Mouse (Mus musculus): ENCODE data around the gene Ntsr1. TPM values are rescaled to one million over a fixed set of nuclear protein-coding genes. Genes with fewer than 3 reads are reported as not detected.
A peak's percentile ranks its signal among the peaks of the same experiment; 100 is the strongest.

Gene Ntsr1
- polyA plus RNA-seq, 1 experiment from 2014 or later: 0.05 TPM

DNA sequence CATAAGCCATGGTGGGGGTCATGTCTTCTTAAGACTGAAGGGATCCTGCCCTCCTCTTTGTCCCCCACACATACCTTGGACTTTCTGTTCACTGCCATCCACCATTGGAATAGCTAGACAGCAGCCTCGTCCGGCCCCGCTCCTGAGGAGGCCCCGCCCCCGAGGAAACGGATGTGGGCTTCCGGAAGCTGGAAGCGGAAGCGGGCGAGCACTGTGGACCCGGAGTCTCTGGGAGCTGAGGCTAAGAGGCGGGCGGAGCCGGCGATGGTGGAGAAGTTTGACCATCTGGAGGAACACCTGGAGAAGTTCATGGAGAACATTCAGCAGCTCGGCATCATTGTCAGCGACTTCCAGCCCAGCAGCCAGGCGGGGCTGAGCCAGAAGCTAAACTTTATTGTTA lies 45.3 kb downstream of the Ntsr1 start:
- TF ChIP-seq EP300 (IDR thresholded peaks at IDR 0.05): no peak
- no peak for TF ChIP-seq CTCF (IDR thresholded peaks at IDR 0.05)
- no peak overlapping the region for H3K4me2 ChIP-seq (replicated peaks; ENCODE audit: low read depth, low read length)
- ATAC-seq: no peak

GRCm38 (mm10) chr2:180547384-180548106 lies 47.8 kb downstream of the Ntsr1 start:
- TF ChIP-seq CTCF (IDR thresholded peaks at IDR 0.05) (no peak), EP300 (IDR thresholded peaks at IDR 0.05) (no peak)
- Histone ChIP-seq H3K4me3 (ENCODE audit: low read depth, low read length) (no peak overlapping the region), H3K9ac (replicated peaks; ENCODE audit: low read depth) (no peak overlapping the region), H3K36me3 (ENCODE audit: insufficient read depth, low read length) (no peaks in the 10 kb centered on the region), H3K9me3 (ENCODE audit: low read length) (no peaks in the 10 kb centered on the region), H3K4me2 (replicated peaks; ENCODE audit: low read depth, low read length) (no peak overlapping the region), H3K27ac (ENCODE audit: low read length) (no peak overlapping the region), H3K27me3 (replicated peaks; ENCODE audit: insufficient read depth, low read length) (no peaks in the 10 kb centered on the region), H3K4me1 (ENCODE audit: insufficient read depth, low read depth, low read length) (no peaks in the 10 kb centered on the region)
- DNase-seq (ENCODE audit: low spot score) (no peak), ATAC-seq (no peak)
- WGBS: 12% methylated on average over 8 of the region's 8 CpGs

More for the DNA sequence above, 45.3 kb downstream of the Ntsr1 start:
- Histone ChIP-seq H3K27ac (ENCODE audit: low read length) (no peak overlapping the region), H3K9me3 (ENCODE audit: low read length) (no peaks in the 10 kb centered on the region), H3K27me3 (replicated peaks; ENCODE audit: insufficient read depth, low read length) (no peaks in the 10 kb centered on the region), H3K36me3 (ENCODE audit: insufficient read depth, low read length) (no peaks in the 10 kb centered on the region), H3K4me1 (ENCODE audit: insufficient read depth, low read depth, low read length) (no peaks in the 10 kb centered on the region), H3K9ac (replicated peaks; ENCODE audit: low read depth) (no peak overlapping the region), H3K4me3 (ENCODE audit: low read depth, low read length) (no peak overlapping the region)
- WGBS: 75% methylated on average over 15 of the region's 18 CpGs
- DNase-seq (ENCODE audit: low spot score): no peak

DNA sequence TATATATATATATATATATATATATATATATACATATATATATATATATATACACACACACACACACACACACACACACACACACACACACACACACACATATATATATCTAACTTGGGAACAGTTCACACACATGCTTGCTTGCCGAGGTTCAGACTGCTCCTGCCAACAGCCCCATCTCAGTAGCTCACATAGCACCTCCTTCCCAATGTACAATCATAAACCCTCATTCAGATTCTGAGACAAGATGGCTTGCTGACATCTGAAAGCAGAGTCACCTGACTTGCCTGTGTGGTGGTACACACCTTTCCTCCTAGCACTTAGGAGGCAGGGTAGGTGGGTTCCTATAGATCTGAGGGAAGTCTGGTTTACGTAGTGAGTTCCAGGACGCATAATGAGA lies 52.6 kb downstream of the Ntsr1 start:
- no peaks in the 10 kb centered on the region for H3K4me1 ChIP-seq (ENCODE audit: insufficient read depth, low read depth, low read length)
- 62% methylated on average over 3 of the region's 3 CpGs for WGBS
- H3K36me3 ChIP-seq (ENCODE audit: insufficient read depth, low read length): no peaks in the 10 kb centered on the region
- no peaks in the 10 kb centered on the region for H3K27me3 ChIP-seq (replicated peaks; ENCODE audit: insufficient read depth, low read length)
- H3K27ac ChIP-seq (ENCODE audit: low read length): no peak overlapping the region
- H3K9ac ChIP-seq (replicated peaks; ENCODE audit: low read depth): no peak overlapping the region
- no peaks in the 10 kb centered on the region for H3K9me3 ChIP-seq (ENCODE audit: low read length)
- TF ChIP-seq CTCF (IDR thresholded peaks at IDR 0.05) (no peak), EP300 (IDR thresholded peaks at IDR 0.05) (no peak)
- no peak overlapping the region for H3K4me3 ChIP-seq (ENCODE audit: low read depth, low read length)
- DNase-seq (ENCODE audit: low spot score) (no peak), ATAC-seq (no peak)
- H3K4me2 ChIP-seq (replicated peaks; ENCODE audit: low read depth, low read length): no peak overlapping the region

DNA sequence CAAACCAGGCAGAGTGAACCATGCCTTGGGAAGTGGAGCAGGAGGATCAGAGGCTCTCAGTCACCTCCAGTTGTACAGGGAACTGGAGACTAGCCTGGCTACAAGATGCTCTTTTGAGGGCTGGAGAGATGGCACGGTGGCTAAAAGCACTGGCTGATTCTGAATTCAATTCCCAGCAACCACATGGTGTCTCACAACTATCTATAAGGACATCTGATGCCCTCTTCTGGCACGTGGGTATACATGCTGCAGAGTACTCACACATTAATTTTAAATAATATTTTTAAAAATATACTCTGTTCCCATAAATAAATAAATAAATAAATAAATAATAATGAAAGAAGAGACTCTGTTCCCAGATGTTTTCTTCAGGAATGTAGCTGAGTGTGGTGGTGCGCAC lies 55.4 kb downstream of the Ntsr1 start:
- TF ChIP-seq EP300 (IDR thresholded peaks at IDR 0.05) (no peak), CTCF (IDR thresholded peaks at IDR 0.05) (peak; percentile 35)
- H3K9me3 ChIP-seq (ENCODE audit: low read length): no peaks in the 10 kb centered on the region
- no peaks in the 10 kb centered on the region for H3K36me3 ChIP-seq (ENCODE audit: insufficient read depth, low read length)
- H3K9ac ChIP-seq (replicated peaks; ENCODE audit: low read depth): no peak overlapping the region
- no peak overlapping the region for H3K4me3 ChIP-seq (ENCODE audit: low read depth, low read length)
- no peaks in the 10 kb centered on the region for H3K27me3 ChIP-seq (replicated peaks; ENCODE audit: insufficient read depth, low read length)
- no peak overlapping the region for H3K27ac ChIP-seq (ENCODE audit: low read length)
- ATAC-seq (no peak), DNase-seq (ENCODE audit: low spot score) (no peak)
- no peaks in the 10 kb centered on the region for H3K4me1 ChIP-seq (ENCODE audit: insufficient read depth, low read depth, low read length)
- H3K4me2 ChIP-seq (replicated peaks; ENCODE audit: low read depth, low read length): no peak overlapping the region
- WGBS: 52% methylated on average over 3 of the region's 3 CpGs

DNA sequence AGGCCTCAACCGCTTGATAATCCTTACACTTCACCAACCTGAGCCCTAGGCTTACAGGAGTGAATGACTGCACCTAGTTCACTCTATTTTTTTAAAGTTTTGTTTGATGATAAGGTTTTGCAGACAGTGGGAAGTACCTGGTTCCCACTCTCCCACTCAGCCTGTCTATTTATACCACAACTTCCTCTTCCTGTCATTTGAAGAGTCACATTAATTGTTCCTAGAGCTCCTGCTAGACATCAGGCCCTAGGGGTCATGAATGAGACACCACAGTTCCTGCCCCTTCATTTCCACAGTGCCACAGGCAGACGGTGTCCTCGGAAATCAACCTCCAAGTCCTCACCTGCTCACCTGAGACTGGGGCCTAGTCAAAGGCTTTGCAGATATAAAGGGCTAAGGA lies 56.7 kb downstream of the Ntsr1 start:
- ATAC-seq: no peak
- H3K9ac ChIP-seq (replicated peaks; ENCODE audit: low read depth): no peak overlapping the region
- H3K9me3 ChIP-seq (ENCODE audit: low read length): no peaks in the 10 kb centered on the region
- H3K4me1 ChIP-seq (ENCODE audit: insufficient read depth, low read depth, low read length): no peaks in the 10 kb centered on the region
- DNase-seq (ENCODE audit: low spot score): no peak
- WGBS: 52% methylated on average over 3 of the region's 3 CpGs
- TF ChIP-seq CTCF (IDR thresholded peaks at IDR 0.05): no peak
- TF ChIP-seq EP300 (IDR thresholded peaks at IDR 0.05): no peak
- no peak overlapping the region for H3K4me3 ChIP-seq (ENCODE audit: low read depth, low read length)
- H3K27me3 ChIP-seq (replicated peaks; ENCODE audit: insufficient read depth, low read length): no peaks in the 10 kb centered on the region
- H3K36me3 ChIP-seq (ENCODE audit: insufficient read depth, low read length): no peaks in the 10 kb centered on the region
- H3K4me2 ChIP-seq (replicated peaks; ENCODE audit: low read depth, low read length): no peak overlapping the region
- H3K27ac ChIP-seq (ENCODE audit: low read length): no peak overlapping the region

GRCm38 (mm10) chr2:180560245-180560644 lies 60.5 kb downstream of the Ntsr1 start:
- Histone ChIP-seq H3K27ac (ENCODE audit: low read length) (no peak overlapping the region), H3K9me3 (ENCODE audit: low read length) (no peaks in the 10 kb centered on the region), H3K36me3 (ENCODE audit: insufficient read depth, low read length) (no peaks in the 10 kb centered on the region), H3K4me2 (replicated peaks; ENCODE audit: low read depth, low read length) (no peak overlapping the region), H3K9ac (replicated peaks; ENCODE audit: low read depth) (no peak overlapping the region), H3K4me3 (ENCODE audit: low read depth, low read length) (no peak overlapping the region), H3K4me1 (ENCODE audit: insufficient read depth, low read depth, low read length) (no peaks in the 10 kb centered on the region), H3K27me3 (replicated peaks; ENCODE audit: insufficient read depth, low read length) (no peaks in the 10 kb centered on the region)
- no peak for ATAC-seq
- no peak for DNase-seq (ENCODE audit: low spot score)
- TF ChIP-seq CTCF (IDR thresholded peaks at IDR 0.05) (peak; percentile 56), EP300 (IDR thresholded peaks at IDR 0.05) (no peak)
- WGBS: 57% methylated on average over 5 of the region's 5 CpGs
